Mouse (Mus musculus): Measurements from ENCODE around the gene Gatad2a.

Gatad2a gene

DNA sequence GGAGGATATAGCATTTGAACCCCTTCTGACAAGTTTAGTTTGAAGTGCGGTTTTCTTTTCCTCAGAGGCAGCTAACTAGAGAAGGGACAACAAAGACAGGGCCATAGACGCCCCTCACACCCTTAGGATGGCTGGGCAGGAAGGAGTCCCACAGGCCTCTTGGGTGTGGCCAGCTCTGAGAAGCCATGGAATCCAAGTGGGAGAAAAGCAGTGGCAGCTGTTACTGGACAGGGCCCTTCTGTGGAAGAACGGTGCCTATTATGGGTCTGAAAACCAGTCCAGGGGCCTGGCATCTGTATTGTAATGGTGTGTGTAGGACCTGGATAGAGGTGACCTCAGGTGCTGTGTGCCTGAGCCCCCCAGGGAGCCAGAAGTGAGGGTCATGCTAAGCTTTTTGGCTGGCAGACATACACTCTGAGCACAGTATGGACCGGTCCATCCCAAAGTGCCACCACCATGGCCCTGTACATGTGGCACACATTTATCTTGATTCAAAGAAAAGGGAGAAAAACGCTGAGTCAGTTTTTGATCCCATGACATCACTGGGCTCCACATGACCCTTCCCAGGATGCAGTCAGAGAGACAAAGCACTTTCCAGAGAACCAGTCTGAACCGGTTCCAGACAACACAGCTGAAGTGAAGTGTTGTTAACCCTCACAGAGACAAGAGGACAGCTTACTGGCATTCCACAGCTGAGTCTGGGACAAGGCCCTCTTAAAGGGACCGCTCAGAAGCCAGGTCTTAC is 60.0 kb downstream of the Gatad2a start:
- peak; percentile 84 for DNase-seq

DNA sequence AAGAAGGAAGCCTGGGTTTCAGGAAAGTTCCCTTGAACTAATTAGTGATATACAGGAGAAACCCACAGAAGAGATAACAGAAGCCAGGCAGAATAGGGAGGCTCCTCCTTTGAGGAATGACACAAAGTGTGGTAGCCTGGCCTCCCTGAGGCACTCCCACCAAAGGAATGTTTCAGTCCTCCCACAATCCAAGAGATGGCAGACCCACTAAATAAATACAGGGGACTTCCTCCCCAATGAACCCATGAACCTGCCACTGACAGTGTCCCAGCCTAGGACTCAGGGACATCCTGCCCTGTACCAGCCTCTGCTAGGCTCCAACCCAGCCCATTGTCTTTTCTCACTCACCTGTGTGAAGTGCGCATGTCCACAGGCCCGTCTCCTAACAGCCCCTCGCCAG is 60.8 kb downstream of the Gatad2a start:
- no peak for DNase-seq

DNA sequence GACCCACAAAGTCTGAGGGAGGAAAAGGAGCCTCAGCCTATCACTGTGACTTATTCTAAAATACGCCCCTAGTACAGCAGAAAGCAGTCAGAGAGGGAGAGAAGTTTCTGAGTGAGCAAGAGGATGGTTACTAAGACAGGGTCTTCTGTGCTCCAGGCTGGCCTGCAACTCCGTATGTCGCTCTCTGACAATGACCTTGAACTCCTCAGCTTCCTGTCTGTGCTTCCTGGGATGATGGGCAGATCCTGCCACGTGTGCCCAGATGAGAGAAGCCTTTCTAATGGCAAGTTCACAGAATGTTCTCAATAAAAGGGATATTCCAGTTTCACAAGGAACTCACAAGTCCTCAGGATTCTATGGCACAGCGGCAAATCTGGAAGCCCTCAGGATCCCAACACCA is 61.6 kb downstream of the Gatad2a start:
- DNase-seq = no peak

DNA sequence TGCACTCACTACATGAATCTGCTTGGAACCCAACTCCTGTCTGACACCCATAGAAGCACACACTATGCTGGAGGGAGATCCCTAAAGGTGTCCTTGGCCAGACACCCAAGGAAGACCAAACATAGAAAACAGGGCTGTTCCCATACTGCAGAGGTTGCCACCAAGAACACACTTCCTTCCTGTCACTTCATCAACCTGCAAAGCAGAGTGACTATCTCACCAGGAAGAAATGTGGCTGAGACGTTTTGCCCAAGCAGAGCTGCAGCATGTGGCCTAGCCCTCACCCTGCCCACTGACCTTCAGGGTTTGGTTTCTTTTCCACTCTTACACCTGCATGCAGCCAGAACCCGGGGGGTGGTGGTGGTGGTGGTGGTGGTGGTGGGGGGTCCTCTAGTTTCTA is 62.4 kb downstream of the Gatad2a start:
- DNase-seq = no peak

DNA sequence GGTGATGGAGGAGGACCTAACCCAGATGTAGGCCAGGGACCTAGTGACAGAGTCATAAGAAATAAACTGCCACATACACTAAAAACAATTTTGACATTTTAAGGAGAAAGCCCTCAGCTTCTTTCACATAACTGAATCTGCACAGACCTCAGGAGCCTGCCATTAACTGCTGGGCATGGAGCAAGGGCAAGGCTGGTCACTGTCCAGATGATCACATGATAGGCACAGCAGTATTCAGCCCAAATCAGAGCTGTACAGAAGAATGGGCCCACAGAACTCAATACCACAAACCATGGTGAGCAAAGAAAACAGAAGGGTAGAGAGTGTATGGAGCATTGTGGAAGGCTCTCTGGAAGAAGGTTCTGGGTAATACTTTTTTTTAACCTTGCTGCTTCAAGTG is 69.3 kb downstream of the Gatad2a start:
- DNase-seq = no peak

DNA sequence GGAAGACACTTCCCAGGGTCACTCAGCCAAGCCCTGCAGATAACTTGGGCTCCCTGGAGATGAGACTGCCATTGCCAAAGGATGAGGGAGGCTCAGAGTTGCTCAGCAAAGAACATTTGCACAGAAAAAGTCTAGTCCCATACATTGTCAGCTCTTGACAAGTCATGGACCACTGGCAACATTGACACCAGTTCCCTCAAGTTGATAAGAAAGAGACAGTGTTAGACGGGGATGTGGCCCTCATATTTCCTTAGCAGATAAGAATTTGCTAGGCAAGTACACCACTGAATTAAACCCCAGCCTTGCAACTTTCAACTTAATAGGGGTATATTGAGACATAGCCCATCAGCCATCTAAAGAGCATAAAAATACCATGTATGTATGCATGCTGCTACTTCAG is 72.2 kb downstream of the Gatad2a start:
- DNase-seq = no peak

DNA sequence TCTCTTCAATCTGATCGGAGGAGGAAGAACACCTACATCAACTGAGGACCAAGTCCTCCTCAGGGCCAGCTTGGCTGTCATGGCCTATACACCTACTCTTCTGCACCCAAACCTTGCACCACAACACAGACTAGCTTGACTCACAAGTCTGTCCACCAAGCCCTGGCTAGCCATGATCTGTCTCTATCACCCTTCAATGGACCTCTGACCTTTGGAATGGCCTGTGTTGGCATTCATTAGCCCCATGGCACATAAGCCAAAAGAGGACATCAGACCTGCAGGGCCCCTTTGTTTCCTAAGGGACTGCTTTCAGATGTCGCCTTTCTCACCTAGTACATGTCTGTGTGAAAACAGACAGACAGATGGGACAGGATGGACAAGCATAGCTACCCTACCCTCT is 75.0 kb downstream of the Gatad2a start:
- no peak for DNase-seq

DNA sequence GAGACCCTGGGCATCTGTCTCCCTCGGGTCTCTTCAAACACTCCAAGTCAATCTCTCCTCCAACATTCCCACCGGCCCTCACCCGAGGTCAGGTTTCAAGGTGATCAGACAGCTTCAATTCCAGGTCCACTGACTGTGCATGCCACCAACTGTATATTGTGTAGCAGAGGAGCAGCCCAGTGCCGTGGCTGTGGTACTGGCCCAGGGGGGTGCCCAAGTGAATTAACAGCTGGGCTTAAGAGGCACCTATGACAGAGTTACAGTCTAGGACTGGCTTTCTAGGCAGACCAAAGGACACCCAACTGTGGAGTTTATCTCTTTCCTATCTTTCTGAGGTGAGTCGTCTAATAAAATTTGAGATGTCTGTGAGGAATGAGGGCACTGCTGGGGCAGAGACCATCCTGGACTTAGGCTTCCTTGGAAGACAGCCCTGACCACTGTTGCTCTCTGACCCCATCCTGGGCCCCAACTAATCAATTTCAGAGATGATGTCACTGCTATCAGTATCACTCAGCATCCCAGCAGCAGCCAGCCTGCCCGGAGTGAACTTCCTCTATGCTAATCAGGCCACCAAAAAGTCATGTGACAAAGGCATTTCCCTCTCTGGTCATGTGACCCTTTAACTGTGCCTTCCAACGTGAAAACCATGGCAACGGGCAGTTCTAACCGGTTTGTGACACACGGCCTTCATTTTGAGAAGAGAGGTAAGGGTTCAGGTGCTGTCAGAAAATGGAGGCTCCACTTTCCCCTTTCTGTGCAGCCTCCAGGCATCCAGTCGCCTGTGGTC is 76.1 kb downstream of the Gatad2a start:
- peak; percentile 86 for DNase-seq

DNA sequence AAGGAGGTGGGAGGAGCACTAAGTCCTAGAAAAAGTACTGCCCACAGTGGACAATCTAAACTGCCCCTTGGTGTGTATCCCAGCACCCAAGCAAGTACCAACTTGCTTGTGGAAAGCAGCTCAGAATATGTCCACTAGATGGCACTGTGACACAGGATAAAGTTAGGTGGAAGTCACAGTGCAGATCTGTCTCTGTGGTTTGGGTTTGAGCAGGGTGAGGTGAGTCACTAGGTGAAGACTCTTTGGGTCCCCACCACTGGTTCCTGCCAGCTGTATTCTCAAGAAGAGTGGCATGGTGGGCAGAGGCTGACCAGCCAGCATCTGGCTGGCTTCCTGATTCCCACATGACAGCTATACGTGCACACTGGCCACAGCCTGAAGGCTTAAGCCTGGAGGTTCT is 77.2 kb downstream of the Gatad2a start:
- DNase-seq = peak; percentile 94

DNA sequence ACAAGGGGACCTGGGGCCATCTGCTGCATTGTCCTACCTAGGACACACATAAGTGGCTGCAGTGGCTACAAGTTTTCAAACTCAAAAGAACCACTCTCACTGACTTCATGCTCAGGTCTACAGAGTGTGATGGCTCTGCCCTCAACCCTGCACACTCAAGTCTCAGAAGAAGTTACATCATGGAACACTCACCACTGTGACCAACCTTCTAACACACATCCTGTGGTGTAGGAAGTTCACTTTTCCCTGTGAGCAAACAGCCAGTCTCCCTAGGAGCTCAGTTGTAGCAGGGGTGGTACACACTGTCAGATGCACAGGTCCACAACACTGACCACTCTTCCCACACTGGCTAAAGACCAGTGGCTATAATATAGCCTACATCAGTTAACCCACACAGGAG is 77.7 kb downstream of the Gatad2a start:
- DNase-seq = no peak

DNA sequence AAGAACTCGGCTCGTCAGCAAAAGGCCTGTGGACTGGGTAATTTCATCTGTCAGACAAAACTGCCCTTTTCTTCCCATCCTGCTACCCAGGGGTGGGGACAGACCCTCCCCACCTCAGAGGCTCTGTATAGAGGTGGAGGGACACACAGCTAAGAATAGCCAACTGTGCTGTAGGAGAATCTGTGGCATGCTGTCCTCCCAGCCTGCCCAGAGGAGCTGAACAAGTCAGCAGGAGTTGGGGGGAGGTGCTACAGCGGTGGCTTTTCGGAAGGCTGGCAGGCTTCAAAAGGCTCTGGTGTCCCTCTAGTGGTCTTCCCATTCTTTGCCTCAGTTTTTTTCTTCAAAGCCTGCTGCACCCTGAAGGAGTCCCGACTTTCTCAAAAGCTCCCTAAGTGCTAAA is 80.4 kb downstream of the Gatad2a start:
- no peak for DNase-seq

DNA sequence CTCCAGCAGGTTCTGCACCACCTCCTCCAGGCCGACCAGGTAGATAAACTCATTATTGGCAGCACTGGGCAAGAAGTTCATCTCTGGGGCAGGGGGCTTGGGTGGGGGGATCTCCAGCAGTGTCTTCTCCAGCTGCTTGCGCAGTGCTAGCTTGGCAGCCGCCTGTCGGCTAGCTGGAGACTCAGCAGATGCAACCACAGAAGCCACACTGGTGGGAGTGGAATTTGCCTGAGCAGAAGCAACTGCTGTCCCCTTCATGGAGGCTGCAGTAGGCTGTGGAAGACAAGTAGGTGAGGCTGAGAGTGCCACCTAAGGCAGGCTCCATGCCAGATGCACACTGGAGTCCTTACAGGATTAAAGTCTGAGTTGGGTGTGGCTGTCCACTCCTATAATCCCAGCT is 81.7 kb downstream of the Gatad2a start:
- no peak for DNase-seq

DNA sequence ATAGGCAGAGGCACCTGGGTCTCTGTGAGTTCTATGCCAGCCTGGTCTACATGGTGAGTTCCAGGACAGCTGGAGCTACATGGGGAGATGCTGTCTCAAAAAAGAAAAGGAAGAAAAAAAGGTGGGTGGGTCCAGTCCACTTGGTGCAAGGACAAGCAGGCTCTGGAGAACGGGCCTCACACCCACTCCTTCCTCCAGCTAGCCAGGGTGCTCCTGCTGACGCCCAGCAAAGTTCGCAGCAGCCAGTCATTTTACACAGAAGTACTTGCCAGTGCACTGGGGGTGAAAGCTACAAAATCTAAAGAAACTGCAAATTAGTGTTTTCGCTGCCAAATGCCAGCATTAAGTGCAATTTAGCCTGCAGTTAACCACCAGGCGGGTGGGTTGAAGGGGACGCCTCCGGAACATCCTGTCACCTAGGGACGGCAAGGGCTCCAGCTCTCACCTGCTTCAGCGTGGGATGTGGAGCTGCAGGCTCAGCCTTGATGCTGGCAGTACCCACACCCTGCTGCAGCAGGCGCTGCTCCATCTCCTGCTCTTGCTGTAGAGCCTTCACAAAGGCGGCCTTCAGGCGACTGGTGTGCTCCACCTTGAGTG is 83.6 kb downstream of the Gatad2a start:
- no peak for DNase-seq

DNA sequence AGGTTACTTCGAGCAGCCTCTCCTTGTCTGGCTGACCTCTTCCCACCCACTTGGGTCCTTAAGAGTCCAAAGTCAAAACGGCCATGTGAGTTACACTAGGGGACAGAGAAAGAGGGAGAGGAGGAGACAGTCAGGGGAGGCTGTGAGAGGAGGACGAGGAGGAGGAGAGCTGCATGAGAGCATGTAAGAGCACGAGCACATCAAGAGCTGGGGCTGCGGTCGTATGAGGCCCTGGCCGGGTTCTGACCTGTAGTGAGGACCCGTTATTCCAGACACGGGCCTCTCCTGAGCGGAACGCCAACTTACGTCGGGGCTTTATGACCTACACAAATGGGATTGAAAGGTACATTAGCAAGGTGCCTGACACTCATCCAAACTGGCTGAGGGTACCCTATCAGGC is 84.3 kb downstream of the Gatad2a start:
- DNase-seq = no peak

DNA sequence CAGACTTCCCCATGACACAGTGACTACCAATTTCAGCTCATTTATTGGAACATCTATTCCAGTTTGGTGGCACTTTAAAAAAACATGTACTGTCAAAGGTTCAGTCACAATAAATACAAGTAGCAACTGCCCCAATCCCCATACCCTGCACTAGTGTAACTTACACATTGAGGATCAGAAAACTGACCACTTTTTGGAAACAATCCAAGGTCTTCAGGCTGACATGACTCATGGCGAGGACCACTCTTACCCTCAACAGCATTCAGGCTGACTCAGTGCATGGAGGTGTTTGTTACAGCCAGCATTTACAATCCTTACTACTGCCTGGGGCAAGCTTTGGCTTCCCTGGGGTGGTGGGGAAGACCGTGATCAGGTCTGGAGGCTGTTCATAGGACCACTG is 89.1 kb downstream of the Gatad2a start:
- no peak for DNase-seq

DNA sequence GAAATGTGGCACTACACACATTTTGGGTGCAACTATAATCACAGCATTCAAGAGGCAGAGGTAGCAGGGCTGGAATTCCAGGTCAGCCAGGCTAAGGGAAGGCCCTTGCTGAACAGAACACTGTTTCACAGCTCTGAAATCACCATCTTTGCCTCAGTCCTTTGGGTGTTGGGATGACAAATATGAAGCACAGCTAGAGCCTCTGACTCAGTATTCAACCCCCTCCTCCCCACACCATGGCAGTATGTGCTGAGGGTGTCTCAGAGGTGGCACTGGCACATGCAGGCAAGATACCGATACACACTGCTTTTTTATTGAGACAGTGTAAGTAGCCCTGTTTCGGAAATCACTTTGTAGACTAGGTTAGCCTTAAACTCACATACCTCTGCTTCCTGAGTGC is 89.9 kb downstream of the Gatad2a start:
- DNase-seq = no peak

DNA sequence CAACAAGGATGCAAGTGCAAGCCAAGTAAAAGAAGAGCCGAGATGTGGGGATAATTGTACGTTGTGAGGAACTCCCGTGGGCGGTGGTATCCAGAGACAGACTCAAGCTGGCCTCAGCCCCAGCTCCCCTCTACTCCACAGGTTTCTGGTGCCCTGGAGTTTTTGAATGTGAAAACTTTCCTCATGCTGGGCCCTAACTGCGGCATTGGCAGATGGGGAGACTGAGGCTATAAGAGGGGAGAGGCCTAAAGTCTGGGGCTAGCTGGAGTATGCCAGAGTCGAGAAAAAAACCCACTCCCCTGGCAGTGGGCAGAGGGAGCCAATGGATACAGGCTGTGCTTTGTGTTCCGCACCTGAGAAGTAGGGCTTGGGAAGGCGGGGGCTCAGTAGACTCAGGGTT is 92.1 kb downstream of the Gatad2a start:
- no peak for DNase-seq

DNA sequence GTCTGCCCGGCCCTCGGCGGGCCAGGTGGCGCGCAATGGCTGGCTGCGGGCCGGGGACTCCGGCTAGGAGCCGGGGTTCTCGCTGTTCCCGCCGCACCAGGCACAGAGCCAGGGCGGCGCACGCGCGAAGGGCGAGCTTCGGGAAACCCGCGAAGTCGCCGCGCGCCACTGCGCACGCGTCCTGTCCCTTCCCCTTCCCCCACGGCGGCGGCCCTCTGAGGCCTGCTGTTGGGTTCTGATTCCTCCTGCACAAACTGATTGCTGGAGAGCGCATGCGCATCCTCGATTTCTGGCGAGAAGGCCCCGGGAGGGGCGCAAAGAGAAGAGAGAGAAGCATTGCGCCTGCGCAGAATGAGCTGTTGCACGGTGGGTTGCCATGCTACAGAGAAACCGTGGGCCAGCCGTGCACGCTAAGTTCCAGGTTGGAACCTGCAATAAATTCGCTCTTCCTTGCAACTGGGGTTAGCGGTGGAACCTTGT is 93.1 kb downstream of the Gatad2a start:
- peak; percentile 99 for DNase-seq

DNA sequence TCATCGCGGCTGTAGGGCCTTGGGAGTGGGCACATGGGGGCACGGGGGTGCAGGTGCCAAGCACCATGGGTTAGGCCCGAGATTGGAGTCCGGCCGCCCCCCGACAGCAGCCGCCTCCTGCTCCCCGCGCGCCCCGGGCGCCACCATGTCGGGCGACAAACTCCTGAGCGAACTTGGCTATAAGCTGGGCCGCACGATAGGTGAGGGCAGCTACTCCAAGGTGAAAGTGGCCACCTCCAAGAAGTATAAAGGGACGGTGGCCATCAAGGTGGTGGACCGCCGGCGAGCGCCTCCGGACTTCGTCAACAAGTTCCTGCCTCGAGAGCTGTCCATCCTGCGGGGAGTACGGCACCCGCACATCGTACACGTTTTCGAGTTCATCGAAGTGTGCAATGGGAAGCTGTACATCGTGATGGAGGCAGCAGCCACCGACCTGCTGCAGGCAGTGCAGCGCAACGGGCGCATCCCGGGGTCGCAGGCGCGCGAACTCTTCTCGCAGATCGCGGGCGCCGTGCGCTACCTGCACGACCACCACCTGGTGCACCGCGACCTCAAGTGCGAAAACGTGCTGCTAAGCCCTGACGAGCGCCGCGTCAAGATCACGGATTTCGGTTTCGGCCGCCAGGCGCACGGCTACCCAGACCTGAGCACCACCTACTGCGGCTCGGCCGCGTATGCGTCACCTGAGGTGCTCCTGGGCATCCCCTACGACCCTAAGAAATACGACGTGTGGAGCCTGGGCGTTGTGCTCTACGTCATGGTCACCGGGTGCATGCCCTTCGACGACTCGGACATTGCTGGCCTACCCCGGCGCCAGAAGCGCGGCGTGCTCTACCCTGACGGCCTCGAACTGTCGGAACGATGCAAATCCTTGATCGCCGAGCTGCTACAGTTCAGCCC is 93.8 kb downstream of the Gatad2a start, which contains the start of the genes Tssk6, Ndufa13 and Yjefn3:
Gene Tssk6, plus strand, starts transcription at position 22 of the 900 bp plus-strand sequence.
Gene Ndufa13, minus strand, starts transcription at position 396 of the 900 bp plus-strand sequence.
Gene Yjefn3, minus strand, starts transcription at position 550 of the 900 bp plus-strand sequence.
- DNase-seq = peak; percentile 12

DNA sequence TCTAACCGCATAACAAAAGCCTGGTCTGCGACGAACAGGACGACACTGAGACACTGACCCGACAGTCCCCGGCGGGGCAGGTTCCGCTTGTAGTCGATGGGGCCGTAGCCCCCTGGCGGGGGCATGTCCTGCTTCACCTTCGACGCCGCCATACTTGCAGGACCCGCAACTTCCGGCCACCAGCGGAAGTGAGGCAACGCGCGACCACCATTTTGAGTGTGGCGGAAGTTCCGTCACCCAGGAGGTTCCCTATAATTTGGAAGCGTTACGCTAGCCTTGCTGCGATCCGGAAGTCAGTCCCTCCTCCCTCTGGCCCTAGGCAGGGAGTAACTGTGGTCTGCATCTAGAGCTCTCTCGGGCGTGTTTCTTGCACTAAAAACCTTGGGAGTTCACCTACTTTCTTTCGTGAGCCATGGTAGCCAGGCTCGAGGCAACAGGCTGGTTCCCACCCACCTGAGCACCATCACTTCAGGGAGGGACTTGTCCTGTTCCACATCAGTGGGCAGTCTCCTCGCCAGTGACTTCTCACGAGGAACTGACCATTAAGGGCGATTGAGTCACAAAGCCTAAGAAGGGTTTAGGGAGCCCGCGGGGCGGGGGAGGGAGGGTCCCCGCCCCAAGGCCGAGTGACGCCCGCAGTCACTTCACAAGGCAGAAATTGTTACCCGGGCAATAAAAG is 94.6 kb downstream of the Gatad2a start:
- peak; percentile 98 for DNase-seq

DNA sequence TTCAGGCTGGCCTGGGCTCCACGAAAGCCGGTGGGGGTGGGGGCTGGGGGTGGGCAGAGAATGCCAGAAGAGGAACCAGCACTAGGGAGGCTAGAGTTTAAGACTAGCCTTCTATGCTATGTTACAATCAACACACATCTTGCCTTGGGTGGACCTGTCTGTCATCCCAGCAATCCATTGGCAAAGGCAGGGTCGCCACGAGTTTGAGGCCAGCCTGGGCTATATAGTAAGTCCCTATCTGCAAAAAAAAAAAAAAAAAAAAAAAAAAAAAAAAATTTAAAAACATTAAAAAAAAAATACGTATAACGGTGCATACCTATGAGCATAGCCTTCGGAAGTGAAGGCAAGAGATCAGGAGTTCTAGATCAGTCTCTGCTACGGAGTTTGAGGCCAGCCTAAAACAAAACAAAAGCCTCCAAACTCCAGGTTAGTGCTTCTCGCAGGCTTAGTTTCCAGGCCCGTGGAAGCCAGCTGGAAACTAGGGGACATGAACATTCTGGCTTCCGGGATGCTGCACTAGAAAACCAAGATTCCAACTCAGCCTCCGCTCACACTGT is 95.2 kb downstream of the Gatad2a start:
- DNase-seq = no peak

DNA sequence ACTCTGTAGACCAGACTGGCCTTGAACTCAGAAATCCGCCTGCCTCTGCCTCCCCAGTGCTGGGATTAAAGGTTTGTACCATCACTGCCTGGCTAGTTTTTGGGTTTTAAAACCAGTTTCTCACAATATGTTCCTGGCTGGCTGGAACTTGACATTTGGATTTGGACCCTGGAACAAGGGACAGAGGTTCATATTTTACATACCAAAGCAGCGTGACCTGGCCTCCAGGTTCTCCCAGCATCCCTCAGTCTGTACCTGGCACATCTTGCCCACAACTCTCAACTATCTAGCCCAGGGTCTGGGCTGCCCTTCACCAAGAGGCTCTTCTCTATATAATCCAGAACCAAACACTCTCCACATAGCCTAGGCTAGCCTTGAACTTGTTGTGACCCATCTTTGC is 96.3 kb downstream of the Gatad2a start:
- DNase-seq = no peak

Data from lung, postnatal 36 days (tissue).